In genomic region chr16:5766771-5767421, GRCm38 (mm10) we compare ENCODE assay signal across 13 mouse cellular contexts.
A peak's percentile ranks its signal among the peaks of the same experiment; 100 is the strongest.
DNase-seq lines count a peak whose midpoint lies in the region; ATAC-seq lines count a peak whose summit lies in the region.
"Had no signal": no experiment of that assay in that cellular context is flagged by ENCODE, and none has a peak within 500 bp of the region (broad histone marks: within the 10 kb centered on the region; RNA-seq: fewer than 3 reads in every experiment).

No protein-coding gene starts in this region.

- H3K4me3 ChIP-seq in forebrain, embryonic 15.5 days, result no peak overlapping the region
- no peak overlapping the region for H3K4me3 ChIP-seq in forebrain, embryonic 12.5 days (replicated peaks)
- no peak overlapping the region for H3K4me3 ChIP-seq in midbrain, embryonic 16.5 days (ENCODE audit: low read depth, low read length)
- H3K4me3 ChIP-seq: embryonic facial prominence, embryonic 10.5 days had no signal

- H3K4me1 ChIP-seq in forebrain, embryonic 15.5 days, result peaks cover 13% of the 10 kb centered on the region; the same call in 1 of the 2 replicates
- no peaks in the 10 kb centered on the region for H3K4me1 ChIP-seq in forebrain, embryonic 12.5 days
- peaks cover 14% of the 10 kb centered on the region; the same call in 1 of the 2 replicates for H3K4me1 ChIP-seq in midbrain, embryonic 16.5 days (ENCODE audit: control insufficient read depth, insufficient read depth, low read length)
- H3K4me1 ChIP-seq: embryonic facial prominence, embryonic 10.5 days had no signal

- no peak overlapping the region for H3K9ac ChIP-seq in forebrain, embryonic 15.5 days (replicated peaks)
- H3K9ac ChIP-seq in forebrain, embryonic 12.5 days, result no peak overlapping the region
- H3K9ac ChIP-seq in midbrain, embryonic 16.5 days (ENCODE audit: low read depth, low read length), result peak overlapping the region; percentile 47; the same call in 1 of the 2 replicates

- no peaks in the 10 kb centered on the region for H3K9me3 ChIP-seq in forebrain, embryonic 15.5 days
- H3K9me3 ChIP-seq in forebrain, embryonic 12.5 days, result no peaks in the 10 kb centered on the region
- no peaks in the 10 kb centered on the region for H3K9me3 ChIP-seq in midbrain, embryonic 16.5 days (replicated peaks; ENCODE audit: control insufficient read depth, low read length, poor library complexity, severe bottlenecking)
- H3K9me3 ChIP-seq: embryonic facial prominence, embryonic 10.5 days had no signal

- DNase-seq in brain, adult 2 months (ENCODE audit: low read depth, low spot score), result peak; percentile 66
- peak; percentile 82 to 90 for DNase-seq in layer of hippocampus, adult 18-20 months (ENCODE audit: low spot score in 2 of 2)
- no peak for DNase-seq in spleen, postnatal 36 days (ENCODE audit: low spot score in 2 of 2)
- no peak for DNase-seq in spleen, postnatal 14 days (ENCODE audit: low spot score in 2 of 2)
- no peak for DNase-seq in T-cell, adult 2 months (ENCODE audit: low spot score)
- DNase-seq: kidney, postnatal 4 days; lung, postnatal 14 days had no signal

- peak overlapping the region; percentile 85 for H3K27ac ChIP-seq in forebrain, embryonic 15.5 days (replicated peaks)
- H3K27ac ChIP-seq in forebrain, embryonic 12.5 days, result no peak overlapping the region
- peak overlapping the region; percentile 75 for H3K27ac ChIP-seq in midbrain, embryonic 16.5 days (ENCODE audit: low read length)
- H3K27ac ChIP-seq: embryonic facial prominence, embryonic 10.5 days had no signal

- H3K4me2 ChIP-seq in forebrain, embryonic 15.5 days (replicated peaks), result no peak overlapping the region
- no peak overlapping the region for H3K4me2 ChIP-seq in forebrain, embryonic 12.5 days
- H3K4me2 ChIP-seq in midbrain, embryonic 16.5 days (ENCODE audit: low read length), result no peak overlapping the region
- H3K4me2 ChIP-seq: liver, embryonic 11.5 days had no signal

- WGBS in forebrain, embryonic 15.5 days, result 42% methylated on average over 19 of the region's 19 CpGs
- 79% methylated on average over 19 of the region's 19 CpGs for WGBS in forebrain, embryonic 12.5 days
- WGBS in midbrain, embryonic 16.5 days, result 43% methylated on average over 19 of the region's 19 CpGs

- peak; percentile 92 for ATAC-seq in forebrain, embryonic 15.5 days (replicated peaks)
- no peak for ATAC-seq in forebrain, embryonic 12.5 days (ENCODE audit: low FRiP score)
- ATAC-seq in midbrain, embryonic 16.5 days, result peak; percentile 85
- ATAC-seq: activated CD4-positive, CD25-positive, alpha-beta regulatory T cell, adult 4 months had no signal

- H3K27me3 ChIP-seq in forebrain, embryonic 15.5 days, result no peaks in the 10 kb centered on the region
- 0 out of 2 replicates have a peak, but pooled peaks cover 3% of the 10 kb centered on the region for H3K27me3 ChIP-seq in forebrain, embryonic 12.5 days
- H3K27me3 ChIP-seq in midbrain, embryonic 16.5 days (ENCODE audit: control insufficient read depth, insufficient read depth, low read depth, low read length), result no peaks in the 10 kb centered on the region

- H3K36me3 ChIP-seq in forebrain, embryonic 15.5 days, result no peaks in the 10 kb centered on the region
- no peaks in the 10 kb centered on the region for H3K36me3 ChIP-seq in forebrain, embryonic 12.5 days (replicated peaks)
- H3K36me3 ChIP-seq in midbrain, embryonic 16.5 days (ENCODE audit: control insufficient read depth, insufficient read depth, low read length), result no peaks in the 10 kb centered on the region
- H3K36me3 ChIP-seq: embryonic facial prominence, embryonic 10.5 days had no signal

Comparison
In these comparisons a context has a peak if more than half of its experiments do, and no peak if none do; other contexts are left out.
1. DNase-seq: peak in brain, adult 2 months (single experiment) and layer of hippocampus, adult 18-20 months (2 of 2); none in spleen, postnatal 36 days (0 of 2), spleen, postnatal 14 days (0 of 2) and T-cell, adult 2 months (single experiment).